Mouse (Mus musculus) layer of hippocampus, postnatal 36 days (tissue): ENCODE results near the gene Gdf9. TPM values are rescaled to one million over a fixed set of nuclear protein-coding genes. Genes with fewer than 3 reads are reported as not detected.
A peak's percentile ranks its signal among the peaks of the same experiment; 100 is the strongest.

Source experiments
- DNase-seq, 2 experiments: peaks; one replicate each; pipeline ENCODE4 v3.0.0; 2022
- microRNA-seq, 2 experiments: library from miRNA; unstranded; fragments of <30 nt; microRNA quantifications; one replicate each; pipeline ENCODE4 v1.2.0; 2021
- total RNA-seq, 2 experiments: library from RNA; stranded (reverse); gene quantifications; 2 replicates each; pipeline ENCODE4 v1.2.3; 2021

Gdf9 gene
- total RNA-seq, 2 experiments from 2014 or later, result 1.00 to 1.0 TPM

DNA sequence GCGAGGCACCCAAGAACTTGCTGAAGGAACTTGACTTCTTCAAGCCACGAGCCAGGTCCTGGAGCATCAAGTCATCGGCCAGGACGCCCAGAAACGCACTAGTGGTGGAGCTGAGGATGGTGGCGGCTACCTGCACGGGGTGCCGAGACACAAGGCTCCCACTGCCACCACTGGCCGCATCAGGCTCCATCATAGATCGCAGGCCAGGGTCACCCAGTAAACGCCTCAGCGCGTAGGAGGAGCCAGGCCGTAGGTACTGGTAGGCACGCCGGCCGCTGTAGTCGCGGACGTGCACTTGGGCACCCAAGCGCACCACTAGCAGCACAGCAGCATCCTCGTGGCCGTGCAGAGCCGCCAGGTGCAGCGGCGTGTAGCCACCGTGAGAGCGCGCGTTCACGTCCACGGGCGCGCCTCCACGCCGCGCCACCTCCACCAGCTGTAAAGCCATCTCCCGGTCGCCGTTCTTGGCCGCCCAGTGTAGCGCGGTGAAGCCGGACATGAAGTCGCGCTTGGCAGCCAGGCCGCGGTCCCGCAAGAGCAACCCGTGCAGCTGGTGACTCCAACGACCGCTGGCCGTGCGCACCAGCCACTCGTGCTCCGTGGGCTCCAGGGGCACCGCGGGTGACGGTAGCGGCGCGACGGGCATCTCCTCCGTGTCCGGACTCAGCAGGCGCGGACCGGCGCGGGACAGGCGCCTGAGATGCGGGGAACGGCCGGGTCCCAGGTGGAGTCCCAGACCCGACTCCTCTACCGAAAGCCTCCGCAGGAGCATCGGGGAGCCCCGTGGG, 47.8 kb downstream of the Gdf9 start:
- DNase-seq, result no peak

- DNase-seq, result peak in 1 of 2 experiments; percentile 47
These were observed 48.5 kb downstream of the Gdf9 start for GRCm38 (mm10) chr11:53479171-53479782.

GRCm38 (mm10) chr11:53479783-53480301, 49.0 kb downstream of the Gdf9 start, which contains the start of the genes Gm9945 and Sowaha:
TSS of gene Gm9945 (plus strand) at chr11:53480166.
TSS of gene Sowaha (minus strand) at chr11:53480274.
- DNase-seq, result peak; percentile 75 to 78

- no peak for DNase-seq
These were observed 50.4 kb downstream of the Gdf9 start for GRCm38 (mm10) chr11:53481088-53481730.

- DNase-seq, result no peak
These were observed 52.5 kb downstream of the Gdf9 start for GRCm38 (mm10) chr11:53483159-53483891.

DNA sequence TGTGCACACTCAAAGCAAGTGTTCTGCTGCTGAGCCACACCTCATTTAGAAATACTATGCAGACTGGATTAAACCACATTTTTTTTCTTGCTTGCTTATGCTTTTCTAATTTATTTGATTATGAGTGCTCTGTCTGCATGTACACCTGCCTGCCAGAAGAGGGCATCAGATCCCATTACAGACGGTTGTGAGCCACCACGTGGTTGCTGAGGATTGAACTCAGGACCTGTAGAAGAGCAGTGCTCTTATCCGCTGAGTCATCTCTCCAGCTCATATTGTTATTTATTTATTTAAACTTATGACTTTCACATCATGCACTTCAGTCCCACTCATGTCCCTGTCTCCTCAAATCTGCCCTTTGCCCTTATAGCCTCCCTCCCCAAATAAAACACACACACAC, 54.9 kb downstream of the Gdf9 start:
- DNase-seq, result no peak

DNA sequence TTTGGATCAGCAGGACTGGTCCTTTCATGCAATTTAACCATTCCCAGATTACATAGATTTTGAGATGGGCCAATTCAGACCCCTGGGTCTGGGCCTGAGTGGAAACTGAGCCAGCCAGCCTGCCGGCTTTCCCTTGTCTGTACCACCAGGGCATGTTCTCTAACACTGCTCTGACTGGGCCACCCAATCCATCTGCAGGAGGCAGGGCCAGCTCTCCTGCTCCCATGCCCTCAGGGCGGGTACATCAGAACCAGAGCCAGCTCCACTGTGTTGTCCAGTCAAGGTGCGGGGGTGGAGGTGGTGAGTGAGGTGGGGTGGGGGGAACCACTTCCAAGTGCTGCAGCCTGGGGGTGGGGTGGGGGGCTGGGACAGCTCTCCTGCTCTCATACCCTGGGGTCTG, 55.5 kb downstream of the Gdf9 start:
- DNase-seq, result no peak

- DNase-seq, result no peak
These were observed 56.2 kb downstream of the Gdf9 start for GRCm38 (mm10) chr11:53486822-53487594.

Small RNA genes lying within 50 kb of the gene (microRNA-seq; reads per million reads assigned to microRNA genes)
- gene Mir6920, result 0 to 0.42 reads per million in 2 experiments

Other genes starting within 250 kb of the Gdf9 start
- 100 to 1,000 TPM; 182 to 194 TPM for gene Hspa4, start 130.6 kb upstream of the Gdf9 start, total RNA-seq
- gene Zcchc10, start 106.3 kb upstream of the Gdf9 start, total RNA-seq, result 10 to 100 TPM in 1 of 2 experiments, 1 to 10 TPM in 1; 9.6 to 10.7 TPM
- gene Aff4, start 80.2 kb upstream of the Gdf9 start, total RNA-seq, result 100 to 1,000 TPM; 228 to 265 TPM
- not detected for gene Leap2, start 7.9 kb upstream of the Gdf9 start, total RNA-seq
- 100 to 1,000 TPM; 411 to 419 TPM for gene Uqcrq, start 192 bp upstream of the Gdf9 start, total RNA-seq
- gene Gm10447, start 26.1 kb downstream of the Gdf9 start, total RNA-seq, result under 1 TPM; 0.15 to 0.33 TPM
- 1 to 10 TPM; 3.5 to 4.4 TPM for gene Shroom1, start 26.2 kb downstream of the Gdf9 start, total RNA-seq
- under 1 TPM in 1 of 2 experiments, not detected in 1; 0.56 TPM for gene Gm9837, start 39.5 kb downstream of the Gdf9 start, total RNA-seq
- gene Gm9945, start 49.1 kb downstream of the Gdf9 start, total RNA-seq, result 1 to 10 TPM; 2.3 TPM
- gene Sowaha, start 49.3 kb downstream of the Gdf9 start, total RNA-seq, result 100 to 1,000 TPM; 140 to 143 TPM
- 100 to 1,000 TPM; 256 to 257 TPM for gene Sept8, start 88.2 kb downstream of the Gdf9 start, total RNA-seq
- 100 to 1,000 TPM; 131 to 139 TPM for gene Kif3a, start 136.4 kb downstream of the Gdf9 start, total RNA-seq
- not detected for gene Il4, start 187.6 kb downstream of the Gdf9 start, total RNA-seq
- gene Il13, start 203.7 kb downstream of the Gdf9 start, total RNA-seq, result not detected